In genomic region chr3:126931884-126932506, GRCm38 (mm10) we compare ENCODE assay signal across 9 mouse cellular contexts.
DNase-seq lines count a peak whose midpoint lies in the region; ATAC-seq and TF ChIP-seq lines count a peak whose summit lies in the region.
"Had no signal": no experiment of that assay in that cellular context is flagged by ENCODE, and none has a peak within 500 bp of the region (broad histone marks: within the 10 kb centered on the region; RNA-seq: fewer than 3 reads in every experiment).

No protein-coding gene starts in this region.

- peaks cover 26% of the 10 kb centered on the region for H3K36me3 ChIP-seq in limb, embryonic 14.5 days (ENCODE audit: control insufficient read depth, insufficient read depth, low read length)
- no peaks in the 10 kb centered on the region for H3K36me3 ChIP-seq in limb, embryonic 10.5 days

- TF ChIP-seq CTCF in cerebellum, adult 2 months (IDR thresholded peaks at IDR 0.05; ENCODE audit: borderline replicate concordance, insufficient read depth, low read depth, low read length), result no peak

- no peak overlapping the region for H3K4me3 ChIP-seq in limb, embryonic 14.5 days (replicated peaks; ENCODE audit: low read length)
- no peak overlapping the region for H3K4me3 ChIP-seq in limb, embryonic 10.5 days
- H3K4me3 ChIP-seq in cerebellum, adult 2 months (replicated peaks; ENCODE audit: insufficient read depth, low read depth, low read length), result no peak overlapping the region

- DNase-seq in cerebellum, postnatal 14 days, result peak; percentile 26 to 37
- no peak for DNase-seq in cerebellum, adult 11 months
- DNase-seq in limb, embryonic 14.5 days (ENCODE audit: low spot score), result peak; percentile 13
- DNase-seq in limb, embryonic 10.5 days (ENCODE audit: low spot score), result no peak
- DNase-seq in brain, adult 2 months (ENCODE audit: low read depth, low spot score), result peak; percentile 78
- peak; percentile 35 for DNase-seq in mesoderm, embryonic 11.5 days (ENCODE audit: low read depth, low spot score)
- DNase-seq in cerebellum, adult 2 months, result no peak
- DNase-seq in left cerebral cortex, adult 8-10 months (ENCODE audit: low spot score in 2 of 2), result no peak

- H3K27me3 ChIP-seq in limb, embryonic 14.5 days (ENCODE audit: control insufficient read depth, insufficient read depth, low read length), result no peaks in the 10 kb centered on the region
- no peaks in the 10 kb centered on the region for H3K27me3 ChIP-seq in limb, embryonic 10.5 days (ENCODE audit: low read depth, poor library complexity, severe bottlenecking)
- H3K27me3 ChIP-seq in cerebellum, adult 2 months (ENCODE audit: control insufficient read depth, insufficient read depth, low read length), result no peaks in the 10 kb centered on the region

- H3K4me2 ChIP-seq in limb, embryonic 14.5 days (replicated peaks; ENCODE audit: low read depth, low read length, severe bottlenecking), result no peak overlapping the region

- H3K9ac ChIP-seq in limb, embryonic 14.5 days (ENCODE audit: low read depth, low read length, severe bottlenecking), result no peak overlapping the region

- no peak for ATAC-seq in limb, embryonic 14.5 days (ENCODE audit: low FRiP score, low read depth)

- WGBS in limb, embryonic 14.5 days, result 72% methylated on average over 4 of the region's 4 CpGs
- 74% methylated on average over 4 of the region's 4 CpGs for WGBS in limb, embryonic 10.5 days
- 72% methylated on average over 4 of the region's 4 CpGs for WGBS in cerebellum, adult 2 months

- H3K4me1 ChIP-seq in limb, embryonic 14.5 days (ENCODE audit: control insufficient read depth, insufficient read depth, low read length), result no peaks in the 10 kb centered on the region
- H3K4me1 ChIP-seq in limb, embryonic 10.5 days, result no peaks in the 10 kb centered on the region
- no peaks in the 10 kb centered on the region for H3K4me1 ChIP-seq in cerebellum, adult 2 months (ENCODE audit: control insufficient read depth, insufficient read depth, low read length)

- no peak overlapping the region for H3K27ac ChIP-seq in limb, embryonic 14.5 days (replicated peaks; ENCODE audit: low read depth, low read length)
- H3K27ac ChIP-seq in limb, embryonic 10.5 days, result no peak overlapping the region
- no peak overlapping the region for H3K27ac ChIP-seq in cerebellum, adult 2 months (ENCODE audit: insufficient read depth, low read length)

- H3K9me3 ChIP-seq in limb, embryonic 14.5 days (ENCODE audit: control insufficient read depth, low read length), result no peaks in the 10 kb centered on the region
- H3K9me3 ChIP-seq in limb, embryonic 10.5 days (replicated peaks), result no peaks in the 10 kb centered on the region
- H3K9me3 ChIP-seq: G1E had no signal

- TF ChIP-seq POLR2A in limb, embryonic 14.5 days (IDR thresholded peaks at IDR 0.05; ENCODE audit: borderline replicate concordance, extremely low read depth, insufficient read depth, insufficient read length), result no peak
- TF ChIP-seq POLR2A in cerebellum, adult 2 months (IDR thresholded peaks at IDR 0.05; ENCODE audit: borderline replicate concordance, insufficient read depth, low read length), result no peak

Comparison
In these comparisons a context has a peak if more than half of its experiments do, and no peak if none do; other contexts are left out.
1. DNase-seq: peak in cerebellum, postnatal 14 days (2 of 2), limb, embryonic 14.5 days (single experiment), brain, adult 2 months (single experiment) and mesoderm, embryonic 11.5 days (single experiment); none in cerebellum, adult 11 months (single experiment), limb, embryonic 10.5 days (single experiment), cerebellum, adult 2 months (0 of 2) and left cerebral cortex, adult 8-10 months (0 of 2).